Mouse (Mus musculus) heart, adult 2 months (tissue): Measurements from ENCODE around the gene Spint5. TPM values are rescaled to one million over a fixed set of nuclear protein-coding genes. Genes with fewer than 3 reads are reported as not detected.

Source experiments
- DNase-seq, 2 experiments: peaks; one replicate each; pipeline ENCODE4 v3.0.0; 2021
- H3K27ac ChIP-seq: fragments of 200-600 bp; 2 replicates; pipeline ENCODE4 v1.8.1; 2022
- H3K27me3 ChIP-seq: fragments of 200-500 bp; 2 replicates; pipeline ENCODE4 v1.6.1; 2012; ENCODE audit warnings: mild to moderate bottlenecking, low read length, inconsistent platforms, mixed read lengths; ENCODE audit not compliant: control insufficient read depth, insufficient read depth
- H3K36me3 ChIP-seq: fragments of 200-500 bp; 2 replicates; pipeline ENCODE4 v1.6.1; 2012; ENCODE audit warnings: low read length, inconsistent platforms; ENCODE audit not compliant: control insufficient read depth, insufficient read depth
- H3K4me1 ChIP-seq: fragments of 200-500 bp; 2 replicates; pipeline ENCODE4 v1.6.1; 2011; ENCODE audit warnings: low read length; ENCODE audit not compliant: control insufficient read depth, insufficient read depth
- H3K4me3 ChIP-seq: fragments of 200-600 bp; 2 replicates; pipeline ENCODE4 v1.8.1; 2022
- H3K79me2 ChIP-seq: fragments of 200-500 bp; replicated peaks from 2 replicates; pipeline ENCODE4 v1.6.1; 2012; ENCODE audit warnings: mild to moderate bottlenecking, inconsistent platforms, low read length, moderate library complexity, mixed read lengths; ENCODE audit not compliant: control insufficient read depth, insufficient read depth
- H3K9ac ChIP-seq: fragments of 200-500 bp; 2 replicates; pipeline ENCODE4 v1.6.1; 2012; ENCODE audit warnings: low read depth, mild to moderate bottlenecking, control low read depth, inconsistent platforms, low read length, mixed read lengths
- CTCF ChIP-seq: fragments of 200-600 bp; IDR thresholded peaks from 2 replicates; pipeline ENCODE4 v1.8.1; 2022; ENCODE audit warnings: antibody characterized with exemption, mild to moderate bottlenecking, moderate library complexity
- EP300 ChIP-seq: fragments of 200-500 bp; IDR thresholded peaks from 2 replicates; pipeline ENCODE4 v1.6.1; 2011; ENCODE audit warnings: low read depth, low read length, control low read depth; ENCODE audit not compliant: insufficient read depth
- POLR2A ChIP-seq: fragments of 200-500 bp; IDR thresholded peaks from 2 replicates; pipeline ENCODE4 v1.6.1; 2011; ENCODE audit warnings: mild to moderate bottlenecking, low read depth, low read length, control low read depth; ENCODE audit not compliant: insufficient read depth
- WGBS: fragments of 180-500 bp; shearing (Covaris S2); methylation state at CpG from one replicate; pipeline ENCODE4 v1.1.7; 2018; 5-methylcytosine and 5-hydroxymethylcytosine counted together
- intact Hi-C: fragments of 180-260 bp; cut with DNase I; formaldehyde crosslinking; loops from one replicate; pipeline ENCODE4 v1.15.1; 2025
- polyA plus RNA-seq: library from polyadenylated mRNA; depleted of rRNA; stranded (reverse); fragments of >200 nt; gene quantifications from 2 replicates; pipeline ENCODE4 v1.2.3, GENCODE M21; 2012
- total RNA-seq, 2 experiments: library from RNA; stranded (reverse); gene quantifications; 2 replicates each; pipeline ENCODE4 v1.2.3; 2021

Gene Spint5
- total and polyA plus RNA-seq, 3 experiments, result not detected

GRCm38 (mm10) chr2:164731719-164732118, 16.6 kb downstream of the Spint5 start:
- no peak for DNase-seq
- H3K4me3 ChIP-seq, result no peak overlapping the region
- H3K4me1 ChIP-seq, result no peaks in the 10 kb centered on the region
- no peaks in the 10 kb centered on the region for H3K27me3 ChIP-seq
- no peaks in the 10 kb centered on the region for H3K36me3 ChIP-seq
- H3K9ac ChIP-seq, result no peak overlapping the region
- WGBS, result 71% methylated on average over 5 of the region's 5 CpGs
- intact Hi-C loops, result no loop called here
- H3K27ac ChIP-seq, result no peak overlapping the region
- TF ChIP-seq EP300 (no peak), POLR2A (no peak), CTCF (no peak)
- no peaks in the 10 kb centered on the region for H3K79me2 ChIP-seq

- intact Hi-C loops, result no loop called here
- 87% methylated on average over 2 of the region's 2 CpGs for WGBS
- Histone ChIP-seq H3K36me3 (no peaks in the 10 kb centered on the region), H3K79me2 (no peaks in the 10 kb centered on the region), H3K27ac (no peak overlapping the region), H3K4me3 (no peak overlapping the region), H3K9ac (no peak overlapping the region), H3K27me3 (no peaks in the 10 kb centered on the region), H3K4me1 (no peaks in the 10 kb centered on the region)
- no peak for DNase-seq
- TF ChIP-seq CTCF (no peak), POLR2A (no peak), EP300 (no peak)
Observed at GRCm38 (mm10) chr2:164733259-164733658, 18.2 kb downstream of the Spint5 start.

- DNase-seq, result no peak
- Histone ChIP-seq H3K36me3 (no peaks in the 10 kb centered on the region), H3K9ac (no peak overlapping the region), H3K27ac (no peak overlapping the region), H3K27me3 (no peaks in the 10 kb centered on the region), H3K4me1 (no peaks in the 10 kb centered on the region), H3K79me2 (no peaks in the 10 kb centered on the region), H3K4me3 (no peak overlapping the region)
- intact Hi-C loops, result no loop called here
- 72% methylated on average over 5 of the region's 5 CpGs for WGBS
- no peak for TF ChIP-seq EP300
- no peak for TF ChIP-seq CTCF
- TF ChIP-seq POLR2A, result no peak
Observed at GRCm38 (mm10) chr2:164734839-164735238, 19.7 kb downstream of the Spint5 start.

- no peaks in the 10 kb centered on the region for H3K27me3 ChIP-seq
- no peaks in the 10 kb centered on the region for H3K79me2 ChIP-seq
- no peak overlapping the region for H3K9ac ChIP-seq
- no peak overlapping the region for H3K4me3 ChIP-seq
- H3K4me1 ChIP-seq, result no peaks in the 10 kb centered on the region
- no peak overlapping the region for H3K27ac ChIP-seq
- no peak for DNase-seq
- intact Hi-C loops, result no loop called here
- TF ChIP-seq CTCF (no peak), EP300 (no peak), POLR2A (no peak)
- WGBS, result 77% methylated on average over 5 of the region's 5 CpGs
- no peaks in the 10 kb centered on the region for H3K36me3 ChIP-seq
Observed at GRCm38 (mm10) chr2:164735446-164735845, 20.3 kb downstream of the Spint5 start.

GRCm38 (mm10) chr2:164737377-164738090, 22.4 kb downstream of the Spint5 start:
- 72% methylated on average over 3 of the region's 3 CpGs for WGBS
- H3K4me3 ChIP-seq, result no peak overlapping the region
- DNase-seq, result no peak
- H3K9ac ChIP-seq, result no peak overlapping the region
- H3K36me3 ChIP-seq, result no peaks in the 10 kb centered on the region
- H3K27me3 ChIP-seq, result no peaks in the 10 kb centered on the region
- TF ChIP-seq EP300, result no peak
- no peak for TF ChIP-seq POLR2A
- TF ChIP-seq CTCF, result no peak
- H3K79me2 ChIP-seq, result no peaks in the 10 kb centered on the region
- H3K4me1 ChIP-seq, result no peaks in the 10 kb centered on the region
- intact Hi-C loops, result no loop called here
- H3K27ac ChIP-seq, result no peak overlapping the region

- Histone ChIP-seq H3K79me2 (no peaks in the 10 kb centered on the region), H3K27ac (no peak overlapping the region), H3K27me3 (no peaks in the 10 kb centered on the region), H3K4me1 (peaks cover under 1% of the 10 kb centered on the region; the same call in 1 of the 2 replicates), H3K9ac (no peak overlapping the region), H3K36me3 (no peaks in the 10 kb centered on the region), H3K4me3 (no peak overlapping the region)
- intact Hi-C loops, result no loop called here
- no peak for DNase-seq
- TF ChIP-seq CTCF (no peak), EP300 (no peak), POLR2A (no peak)
- whole genome bisulfite sequencing, result 33% methylated on average over 7 of the region's 7 CpGs
Observed at GRCm38 (mm10) chr2:164739876-164740275, 24.8 kb downstream of the Spint5 start.
